Mouse (Mus musculus) liver, embryonic 16.5 days (tissue): ENCODE data around the gene Rfpl4b. TPM values are rescaled to one million over a fixed set of nuclear protein-coding genes. Genes with fewer than 3 reads are reported as not detected.
"Not testable (repeated sequence)": the region's sequence is repeated elsewhere in the genome, so short reads cannot be mapped to it uniquely, and the experiment has no call there.

ENCODE experiments used
- ATAC-seq: fragments of 200-750 bp; cut with Nextera tagmentation; 2 replicates; pipeline ENCODE4 v1.8.0; 2017; ENCODE audit warnings: low read depth, mild to moderate bottlenecking, moderate number of reproducible peaks, moderate library complexity
- H3K27ac ChIP-seq: fragments of 300-500 bp; sonication (generic); 2 replicates; pipeline ENCODE4 v1.5.1; 2014; ENCODE audit warnings: mild to moderate bottlenecking, low read length
- H3K27me3 ChIP-seq: fragments of 300-500 bp; sonication (generic); 2 replicates; pipeline ENCODE4 v1.6.1; 2014; ENCODE audit warnings: low read depth, low read length, mixed read lengths; ENCODE audit not compliant: control insufficient read depth, insufficient read depth
- H3K36me3 ChIP-seq: fragments of 300-500 bp; sonication (generic); 2 replicates; pipeline ENCODE4 v1.6.1; 2014; ENCODE audit warnings: mild to moderate bottlenecking; ENCODE audit not compliant: control insufficient read depth, insufficient read depth
- H3K4me1 ChIP-seq: fragments of 300-500 bp; sonication (generic); 2 replicates; pipeline ENCODE4 v1.6.1; 2014; ENCODE audit warnings: low read depth, low read length, mixed read lengths; ENCODE audit not compliant: control insufficient read depth
- H3K4me2 ChIP-seq: fragments of 300-500 bp; sonication (generic); 2 replicates; pipeline ENCODE4 v1.6.1; 2014; ENCODE audit warnings: low read depth, low read length, mixed read lengths
- H3K4me3 ChIP-seq: fragments of 300-500 bp; sonication (generic); 2 replicates; pipeline ENCODE4 v1.5.1; 2014; ENCODE audit warnings: low read depth, mild to moderate bottlenecking, low read length
- H3K9ac ChIP-seq: fragments of 300-500 bp; sonication (generic); 2 replicates; pipeline ENCODE4 v1.6.1; 2014; ENCODE audit warnings: low read depth, low read length
- H3K9me3 ChIP-seq: fragments of 300-500 bp; sonication (generic); replicated peaks from 2 replicates; pipeline ENCODE4 v1.6.1; 2016; ENCODE audit warnings: low read length; ENCODE audit not compliant: control insufficient read depth
- WGBS: fragments of 180-500 bp; shearing (Covaris S2); extraction: QIAGEN DNeasy Blood & Tissue Kit; methylation state at CpG from one replicate; pipeline ENCODE4 v1.1.7; 2014; ENCODE audit not compliant: insufficient replicate concordance; 5-methylcytosine and 5-hydroxymethylcytosine counted together
- polyA plus RNA-seq: library from polyadenylated mRNA; unstranded; fragments of >200 nt; fragmentation: Nextera tagmentation; extraction: Ambion mirVana; gene quantifications from 2 replicates; pipeline ENCODE4 v1.2.1, GENCODE M21; 2015

Rfpl4b gene
- not detected in 2 replicates for polyA plus RNA-seq

GRCm38 (mm10) chr10:38821679-38822078, at the start of gene Rfpl4b:
Gene Rfpl4b (minus strand): TSS chr10:38821779.
- H3K4me3 ChIP-seq, result no peak within 1 kb of the TSS
- H3K27me3 ChIP-seq, result no peaks in the 10 kb centered on the region
- no peaks in the 10 kb centered on the region for H3K36me3 ChIP-seq
- no peaks in the 10 kb centered on the region for H3K9me3 ChIP-seq
- no peak within 1 kb of the TSS for H3K9ac ChIP-seq
- 67% methylated on average over 3 of the region's 3 CpGs for WGBS
- H3K4me2 ChIP-seq, result no peak within 1 kb of the TSS
- no peak for ATAC-seq
- H3K27ac ChIP-seq, result no peak within 1 kb of the TSS
- no peaks in the 10 kb centered on the region for H3K4me1 ChIP-seq

GRCm38 (mm10) chr10:38855186-38855585, 33.6 kb upstream of the Rfpl4b start:
- H3K4me2 ChIP-seq, result no peak overlapping the region
- no peaks in the 10 kb centered on the region for H3K36me3 ChIP-seq
- H3K27me3 ChIP-seq, result no peaks in the 10 kb centered on the region
- no peak overlapping the region for H3K27ac ChIP-seq
- WGBS, result 37% methylated on average over 2 of the region's 2 CpGs
- no peaks in the 10 kb centered on the region for H3K9me3 ChIP-seq
- H3K9ac ChIP-seq, result no peak overlapping the region
- H3K4me3 ChIP-seq, result no peak overlapping the region
- no peaks in the 10 kb centered on the region for H3K4me1 ChIP-seq
- ATAC-seq, result no peak

GRCm38 (mm10) chr10:38850006-38850405, 28.4 kb upstream of the Rfpl4b start:
- ATAC-seq, H3K27me3 ChIP-seq, H3K4me3 ChIP-seq, H3K4me2 ChIP-seq, H3K27ac ChIP-seq, H3K4me1 ChIP-seq, H3K36me3 ChIP-seq, H3K9ac ChIP-seq, H3K9me3 ChIP-seq: not testable (repeated sequence)
- WGBS, result 29% methylated on average over 5 of the region's 5 CpGs

GRCm38 (mm10) chr10:38848884-38849499, 27.4 kb upstream of the Rfpl4b start:
- Histone ChIP-seq H3K9me3 (no peaks in the 10 kb centered on the region), H3K36me3 (no peaks in the 10 kb centered on the region), H3K9ac (no peak overlapping the region), H3K4me1 (no peaks in the 10 kb centered on the region), H3K27ac (no peak overlapping the region), H3K4me3 (no peak overlapping the region), H3K27me3 (no peaks in the 10 kb centered on the region), H3K4me2 (no peak overlapping the region)
- WGBS, result 22% methylated on average over 8 of the region's 8 CpGs
- ATAC-seq, result no peak

- Histone ChIP-seq H3K36me3 (no peaks in the 10 kb centered on the region), H3K4me2 (no peak overlapping the region), H3K4me3 (no peak overlapping the region), H3K9me3 (no peaks in the 10 kb centered on the region), H3K9ac (no peak overlapping the region), H3K27ac (no peak overlapping the region), H3K27me3 (no peaks in the 10 kb centered on the region), H3K4me1 (no peaks in the 10 kb centered on the region)
- WGBS, result 54% methylated on average over 4 of the region's 4 CpGs
- no peak for ATAC-seq
Measured at GRCm38 (mm10) chr10:38848231-38848630, 26.7 kb upstream of the Rfpl4b start.

GRCm38 (mm10) chr10:38823741-38824140, 2.2 kb upstream of the Rfpl4b start:
- H3K4me2 ChIP-seq, result no peak overlapping the region
- no peak overlapping the region for H3K27ac ChIP-seq
- 34% methylated on average over 1 of the region's 1 CpGs for WGBS
- H3K4me3 ChIP-seq, result no peak overlapping the region
- ATAC-seq, result no peak
- H3K36me3 ChIP-seq, result no peaks in the 10 kb centered on the region
- H3K27me3 ChIP-seq, result no peaks in the 10 kb centered on the region
- H3K9me3 ChIP-seq, result no peaks in the 10 kb centered on the region
- H3K4me1 ChIP-seq, result no peaks in the 10 kb centered on the region
- H3K9ac ChIP-seq, result no peak overlapping the region

GRCm38 (mm10) chr10:38806056-38806455, 15.5 kb downstream of the Rfpl4b start:
- H3K4me1 ChIP-seq, result no peaks in the 10 kb centered on the region
- H3K36me3 ChIP-seq, result no peaks in the 10 kb centered on the region
- no peaks in the 10 kb centered on the region for H3K27me3 ChIP-seq
- H3K27ac ChIP-seq, result no peak overlapping the region
- no peak for ATAC-seq
- no peak overlapping the region for H3K4me2 ChIP-seq
- no peak overlapping the region for H3K9ac ChIP-seq
- WGBS, result 68% methylated on average over 2 of the region's 2 CpGs
- H3K9me3 ChIP-seq, result no peaks in the 10 kb centered on the region; the same call in 1 of the 2 replicates
- H3K4me3 ChIP-seq, result no peak overlapping the region

- ATAC-seq, result no peak
- Histone ChIP-seq H3K27me3 (no peaks in the 10 kb centered on the region), H3K9ac (no peak overlapping the region), H3K36me3 (no peaks in the 10 kb centered on the region), H3K4me1 (no peaks in the 10 kb centered on the region), H3K4me3 (no peak overlapping the region), H3K4me2 (no peak overlapping the region), H3K9me3 (no peaks in the 10 kb centered on the region; the same call in 1 of the 2 replicates), H3K27ac (no peak overlapping the region)
- WGBS, result 80% methylated on average over 8 of the region's 8 CpGs
Measured at GRCm38 (mm10) chr10:38804047-38804446, 17.5 kb downstream of the Rfpl4b start.

- H3K4me3 ChIP-seq, result no peak overlapping the region
- H3K27ac ChIP-seq, result no peak overlapping the region
- ATAC-seq, result no peak
- WGBS, result 55% methylated on average over 7 of the region's 7 CpGs
- H3K4me2 ChIP-seq, result no peak overlapping the region
- H3K4me1 ChIP-seq, result no peaks in the 10 kb centered on the region
- H3K36me3 ChIP-seq, result no peaks in the 10 kb centered on the region
- no peaks in the 10 kb centered on the region for H3K27me3 ChIP-seq
- H3K9me3 ChIP-seq, result no peaks in the 10 kb centered on the region; the same call in 1 of the 2 replicates
- no peak overlapping the region for H3K9ac ChIP-seq
Measured at GRCm38 (mm10) chr10:38803304-38803703, 18.3 kb downstream of the Rfpl4b start.
